Mouse (Mus musculus) naive thymus-derived CD4-positive, alpha-beta T cell, adult 5 months (primary cell): Measurements from ENCODE around the gene Cav2. TPM values are rescaled to one million over a fixed set of nuclear protein-coding genes. Genes with fewer than 3 reads are reported as not detected.

Experiments
- polyA plus RNA-seq: library from polyadenylated mRNA; unstranded; fragments of 100-300 nt; shearing (Covaris generic); gene quantifications from one replicate; pipeline ENCODE4 v1.2.1, GENCODE M21; 2017

Gene Cav2
- polyA plus RNA-seq = not detected

GRCm38 (mm10) chr6:17280939-17281756 is at the start of gene Cav2:
TSS of gene Cav2 (plus strand) at chr6:17281185.

GRCm38 (mm10) chr6:17305954-17306601 is 25.1 kb downstream of the Cav2 start, which contains the start of gene Cav1:
TSS of gene Cav1 (plus strand) at chr6:17306335.

Other genes starting within 250 kb of the Cav2 start
- gene Tes, start 216.0 kb upstream of the Cav2 start, polyA plus RNA-seq = 219 TPM
- gene Cav1, start 25.1 kb downstream of the Cav2 start, polyA plus RNA-seq = not detected
- gene Met, start 182.6 kb downstream of the Cav2 start, polyA plus RNA-seq = not detected